Mouse (Mus musculus): ENCODE results near the gene Zfand6. TPM values are rescaled to one million over a fixed set of nuclear protein-coding genes. Genes with fewer than 3 reads are reported as not detected.

The Zfand6 gene
- total RNA-seq (2023) = 89.6 and 101 TPM in 2 replicates

GRCm38 (mm10) chr7:84689251-84690100 lies at the start of gene Zfand6:
Zfand6 (minus strand) TSS chr7:84689959.

DNA sequence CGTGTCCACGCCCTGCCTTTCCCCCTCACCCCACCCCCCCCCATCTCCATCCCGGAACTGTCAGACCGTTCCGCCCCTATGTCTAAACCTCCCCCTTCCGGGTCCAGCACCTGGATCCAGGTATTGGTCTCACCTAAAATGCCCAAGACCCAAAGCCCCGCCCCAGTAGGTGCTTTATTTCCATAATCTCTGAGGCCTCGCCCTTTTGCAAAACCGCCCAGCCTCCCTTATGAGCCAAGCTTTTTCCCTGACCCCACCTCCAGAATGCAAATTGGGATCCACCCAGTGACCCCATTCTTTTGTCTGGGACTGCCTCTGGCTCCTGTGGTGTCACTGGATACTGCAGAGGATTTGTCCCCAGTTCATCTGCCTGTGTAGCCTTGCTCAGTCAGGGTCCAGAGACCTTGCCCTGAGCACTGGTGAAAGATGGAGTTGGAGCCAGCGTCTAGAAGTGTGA lies 83.4 kb downstream of the Zfand6 start, which contains the start of gene Fah:
TSS of gene Fah (minus strand) at position 430 of the 457 bp plus-strand sequence.

Other genes with a start within 250 kb of the Zfand6 start
- gene Gm2115, start 161.0 kb downstream of the Zfand6 start, total RNA-seq (2023) = not detected in 2 replicates
- 2.1 and 4.8 TPM in 2 replicates for gene Fah, start 83.2 kb downstream of the Zfand6 start, total RNA-seq (2023)
- not detected in 2 replicates for gene Olfr291, start 163.6 kb upstream of the Zfand6 start, total RNA-seq (2023)

All from neutrophil, adult 65 days (primary cell).